Mouse (Mus musculus): ENCODE data around the gene Clmn. TPM values are rescaled to one million over a fixed set of nuclear protein-coding genes. Genes with fewer than 3 reads are reported as not detected.

The Clmn gene
- polyA plus RNA-seq, 1 experiment from 2014 or later: 2.9 TPM

DNA sequence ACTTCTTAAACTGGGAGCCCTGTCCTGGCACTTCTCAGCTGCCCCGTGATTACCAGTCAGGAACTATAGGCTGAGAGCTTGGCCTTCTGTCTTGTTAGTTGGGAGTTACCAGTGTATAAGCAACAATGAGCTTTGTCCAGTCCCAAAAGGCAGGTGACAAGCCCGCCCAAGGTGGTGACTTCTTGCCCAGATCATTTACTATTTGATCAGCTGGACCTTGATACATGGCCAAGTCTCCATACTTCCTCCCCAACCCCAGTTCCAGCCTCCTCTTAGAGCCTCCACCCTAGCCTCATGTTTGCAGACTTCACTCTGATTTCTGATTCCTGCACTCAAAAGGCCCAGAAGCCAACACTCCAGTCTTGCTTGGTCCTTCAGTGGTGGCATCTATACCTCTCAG lies 10.1 kb downstream of the Clmn start:
- H3K27me3 ChIP-seq (ENCODE audit: control insufficient read depth, insufficient read depth, low read length): no peaks in the 10 kb centered on the region
- DNase-seq (ENCODE audit: low spot score) (no peak), ATAC-seq (ENCODE audit: insufficient read depth, low FRiP score, low TSS enrichment) (no peak)
- H3K9me3 ChIP-seq (ENCODE audit: control insufficient read depth, low read length): no peaks in the 10 kb centered on the region
- H3K4me2 ChIP-seq (ENCODE audit: low read depth): no peak overlapping the region
- H3K4me1 ChIP-seq (ENCODE audit: control insufficient read depth, insufficient read depth, low read length): peaks cover 8% of the 10 kb centered on the region
- H3K36me3 ChIP-seq (ENCODE audit: control insufficient read depth, insufficient read depth, low read length): no peaks in the 10 kb centered on the region
- WGBS: 85% methylated on average over 2 of the region's 2 CpGs
- no peak overlapping the region for H3K27ac ChIP-seq (ENCODE audit: low read depth, low read length)
- no peak overlapping the region for H3K4me3 ChIP-seq (ENCODE audit: low read depth, low read length)
- no peak overlapping the region for H3K9ac ChIP-seq (ENCODE audit: low read length)

- H3K4me2 ChIP-seq (ENCODE audit: low read depth): no peak overlapping the region
- H3K4me1 ChIP-seq (ENCODE audit: control insufficient read depth, insufficient read depth, low read length): peaks cover 8% of the 10 kb centered on the region
- DNase-seq (ENCODE audit: low spot score) (no peak), ATAC-seq (ENCODE audit: insufficient read depth, low FRiP score, low TSS enrichment) (no peak)
- no peaks in the 10 kb centered on the region for H3K27me3 ChIP-seq (ENCODE audit: control insufficient read depth, insufficient read depth, low read length)
- no peaks in the 10 kb centered on the region for H3K9me3 ChIP-seq (ENCODE audit: control insufficient read depth, low read length)
- no peak overlapping the region for H3K9ac ChIP-seq (ENCODE audit: low read length)
- no peaks in the 10 kb centered on the region for H3K36me3 ChIP-seq (ENCODE audit: control insufficient read depth, insufficient read depth, low read length)
- H3K4me3 ChIP-seq (ENCODE audit: low read depth, low read length): no peak overlapping the region
- 91% methylated on average over 7 of the region's 7 CpGs for WGBS
- H3K27ac ChIP-seq (ENCODE audit: low read depth, low read length): no peak overlapping the region
Measured at GRCm38 (mm10) chr12:104853374-104853773, 11.5 kb downstream of the Clmn start.

DNA sequence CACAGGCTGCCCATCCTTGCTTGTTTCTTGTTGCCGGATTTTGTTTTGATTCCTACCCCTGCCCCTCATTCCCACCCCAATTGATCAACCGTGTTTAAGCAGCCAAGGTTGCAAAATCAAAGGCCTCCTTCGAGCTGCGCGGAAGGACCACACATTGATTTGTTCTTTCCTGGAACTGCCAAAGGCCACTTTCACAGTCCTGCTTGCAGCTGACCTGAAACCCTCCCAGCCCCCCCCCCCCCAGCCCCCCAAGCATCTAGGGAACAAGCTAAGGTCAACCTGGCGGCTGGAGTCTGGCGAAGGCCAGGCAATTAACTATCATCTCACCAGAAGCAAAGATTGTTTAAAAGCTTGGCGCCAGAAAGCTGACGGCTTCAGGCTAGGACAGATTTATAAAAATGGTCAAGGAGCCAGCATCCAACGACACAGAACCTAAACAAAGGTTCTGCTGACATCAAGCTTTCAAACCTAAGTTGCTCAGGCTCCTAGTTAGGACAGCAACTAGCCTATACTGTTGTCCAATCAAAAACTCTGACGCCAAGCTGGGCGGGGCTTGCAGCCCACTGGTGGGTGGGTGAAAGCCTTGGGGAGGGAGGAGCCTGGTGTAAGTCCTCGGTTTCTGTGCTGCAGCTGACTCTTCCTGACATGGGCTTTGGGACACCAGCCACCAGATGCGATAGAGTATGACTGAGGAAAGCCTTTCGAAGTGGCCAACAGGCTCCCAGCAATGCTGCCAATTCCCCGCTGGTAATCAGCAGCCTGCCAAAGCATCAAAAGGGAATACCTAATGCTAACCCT lies 13.0 kb downstream of the Clmn start:
- peak overlapping the region; percentile 17 for H3K4me2 ChIP-seq (ENCODE audit: low read depth)
- no peaks in the 10 kb centered on the region for H3K36me3 ChIP-seq (ENCODE audit: control insufficient read depth, insufficient read depth, low read length)
- H3K9me3 ChIP-seq (ENCODE audit: control insufficient read depth, low read length): no peaks in the 10 kb centered on the region
- no peak overlapping the region for H3K4me3 ChIP-seq (ENCODE audit: low read depth, low read length)
- no peak overlapping the region for H3K27ac ChIP-seq (ENCODE audit: low read depth, low read length)
- ATAC-seq (ENCODE audit: insufficient read depth, low FRiP score, low TSS enrichment): peak; percentile 80; the same call in 1 of the 2 replicates
- DNase-seq (ENCODE audit: low spot score): peak; percentile 69
- 32% methylated on average over 16 of the region's 16 CpGs for WGBS
- 0 out of 2 replicates have a peak, but pooled peaks cover 6% of the 10 kb centered on the region for H3K4me1 ChIP-seq (ENCODE audit: control insufficient read depth, insufficient read depth, low read length)
- no peak overlapping the region for H3K9ac ChIP-seq (ENCODE audit: low read length)
- no peaks in the 10 kb centered on the region for H3K27me3 ChIP-seq (ENCODE audit: control insufficient read depth, insufficient read depth, low read length)

DNA sequence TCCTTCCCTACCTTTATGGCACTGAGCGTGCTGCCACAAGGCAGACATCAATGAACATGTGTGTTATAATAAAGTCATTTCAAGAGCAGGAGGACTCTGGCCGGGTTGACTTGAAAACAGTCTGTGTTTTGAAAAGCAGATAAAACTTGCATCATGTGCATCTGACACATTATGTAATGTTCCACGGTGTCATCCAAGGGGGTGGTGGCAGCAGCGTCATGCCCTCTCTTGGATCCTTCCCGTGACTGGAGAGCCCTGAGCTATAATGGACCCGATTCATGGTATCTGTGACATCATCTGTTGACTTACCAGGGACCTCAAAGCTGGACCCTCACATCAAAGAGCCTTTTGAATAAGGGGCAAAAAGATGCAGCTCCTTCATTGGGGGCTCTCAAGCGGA lies 14.8 kb downstream of the Clmn start:
- no peak overlapping the region for H3K4me2 ChIP-seq (ENCODE audit: low read depth)
- ATAC-seq (ENCODE audit: insufficient read depth, low FRiP score, low TSS enrichment) (no peak), DNase-seq (ENCODE audit: low spot score) (no peak)
- WGBS: 88% methylated on average over 7 of the region's 7 CpGs
- H3K4me1 ChIP-seq (ENCODE audit: control insufficient read depth, insufficient read depth, low read length): peaks cover 13% of the 10 kb centered on the region
- H3K36me3 ChIP-seq (ENCODE audit: control insufficient read depth, insufficient read depth, low read length): no peaks in the 10 kb centered on the region
- no peaks in the 10 kb centered on the region for H3K9me3 ChIP-seq (ENCODE audit: control insufficient read depth, low read length)
- H3K27ac ChIP-seq (ENCODE audit: low read depth, low read length): no peak overlapping the region
- H3K27me3 ChIP-seq (ENCODE audit: control insufficient read depth, insufficient read depth, low read length): no peaks in the 10 kb centered on the region
- H3K9ac ChIP-seq (ENCODE audit: low read length): no peak overlapping the region
- no peak overlapping the region for H3K4me3 ChIP-seq (ENCODE audit: low read depth, low read length)

GRCm38 (mm10) chr12:104848667-104849066 lies 16.2 kb downstream of the Clmn start:
- DNase-seq (ENCODE audit: low spot score): no peak
- no peaks in the 10 kb centered on the region for H3K27me3 ChIP-seq (ENCODE audit: control insufficient read depth, insufficient read depth, low read length)
- no peak overlapping the region for H3K9ac ChIP-seq (ENCODE audit: low read length)
- WGBS: 87% methylated on average over 9 of the region's 9 CpGs
- no peak overlapping the region for H3K4me2 ChIP-seq (ENCODE audit: low read depth)
- H3K9me3 ChIP-seq (ENCODE audit: control insufficient read depth, low read length): no peaks in the 10 kb centered on the region
- H3K4me3 ChIP-seq (ENCODE audit: low read depth, low read length): no peak overlapping the region
- H3K27ac ChIP-seq (ENCODE audit: low read depth, low read length): no peak overlapping the region
- no peaks in the 10 kb centered on the region for H3K36me3 ChIP-seq (ENCODE audit: control insufficient read depth, insufficient read depth, low read length)
- H3K4me1 ChIP-seq (ENCODE audit: control insufficient read depth, insufficient read depth, low read length): peaks cover 15% of the 10 kb centered on the region
- no peak for ATAC-seq (ENCODE audit: insufficient read depth, low FRiP score, low TSS enrichment)

- Histone ChIP-seq H3K4me1 (ENCODE audit: control insufficient read depth, insufficient read depth, low read length) (peaks cover 13% of the 10 kb centered on the region), H3K4me3 (ENCODE audit: low read depth, low read length) (no peak overlapping the region), H3K36me3 (ENCODE audit: control insufficient read depth, insufficient read depth, low read length) (no peaks in the 10 kb centered on the region), H3K9ac (ENCODE audit: low read length) (no peak overlapping the region), H3K4me2 (ENCODE audit: low read depth) (no peak overlapping the region), H3K27me3 (ENCODE audit: control insufficient read depth, insufficient read depth, low read length) (no peaks in the 10 kb centered on the region), H3K27ac (ENCODE audit: low read depth, low read length) (no peak overlapping the region), H3K9me3 (ENCODE audit: control insufficient read depth, low read length) (no peaks in the 10 kb centered on the region)
- WGBS: 90% methylated on average over 4 of the region's 4 CpGs
- ATAC-seq (ENCODE audit: insufficient read depth, low FRiP score, low TSS enrichment): no peak
- DNase-seq (ENCODE audit: low spot score): no peak
Measured at GRCm38 (mm10) chr12:104847227-104847626, 17.6 kb downstream of the Clmn start.

DNA sequence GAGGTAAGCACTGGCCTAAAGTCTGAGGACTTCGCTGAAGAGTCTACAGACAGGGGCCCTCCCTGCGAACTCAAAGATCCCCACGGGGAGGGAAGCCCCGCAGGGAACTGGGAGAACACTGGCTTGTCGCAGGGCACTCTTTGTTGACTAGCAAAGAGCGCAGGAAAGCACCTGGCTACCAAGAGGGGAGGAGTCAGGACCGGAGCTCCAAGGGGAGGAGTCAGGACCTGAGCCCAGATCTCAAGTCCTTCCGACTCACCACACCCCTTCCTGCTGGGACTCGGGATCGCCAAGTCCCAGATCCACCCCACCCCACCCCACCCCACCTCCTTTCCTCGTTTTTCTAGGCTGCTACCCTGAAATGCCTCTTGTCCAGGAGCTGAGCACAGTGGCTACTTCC lies 19.2 kb downstream of the Clmn start:
- Histone ChIP-seq H3K4me2 (ENCODE audit: low read depth) (peak overlapping the region; percentile 26), H3K27ac (ENCODE audit: low read depth, low read length) (no peak overlapping the region), H3K9me3 (ENCODE audit: control insufficient read depth, low read length) (no peaks in the 10 kb centered on the region), H3K27me3 (ENCODE audit: control insufficient read depth, insufficient read depth, low read length) (no peaks in the 10 kb centered on the region), H3K36me3 (ENCODE audit: control insufficient read depth, insufficient read depth, low read length) (no peaks in the 10 kb centered on the region), H3K4me1 (ENCODE audit: control insufficient read depth, insufficient read depth, low read length) (peaks cover 9% of the 10 kb centered on the region), H3K9ac (ENCODE audit: low read length) (no peak overlapping the region; the same call in 1 of the 2 replicates), H3K4me3 (ENCODE audit: low read depth, low read length) (no peak overlapping the region)
- no peak for ATAC-seq (ENCODE audit: insufficient read depth, low FRiP score, low TSS enrichment)
- 2% methylated on average over 11 of the region's 11 CpGs for WGBS
- DNase-seq (ENCODE audit: low spot score): no peak

DNA sequence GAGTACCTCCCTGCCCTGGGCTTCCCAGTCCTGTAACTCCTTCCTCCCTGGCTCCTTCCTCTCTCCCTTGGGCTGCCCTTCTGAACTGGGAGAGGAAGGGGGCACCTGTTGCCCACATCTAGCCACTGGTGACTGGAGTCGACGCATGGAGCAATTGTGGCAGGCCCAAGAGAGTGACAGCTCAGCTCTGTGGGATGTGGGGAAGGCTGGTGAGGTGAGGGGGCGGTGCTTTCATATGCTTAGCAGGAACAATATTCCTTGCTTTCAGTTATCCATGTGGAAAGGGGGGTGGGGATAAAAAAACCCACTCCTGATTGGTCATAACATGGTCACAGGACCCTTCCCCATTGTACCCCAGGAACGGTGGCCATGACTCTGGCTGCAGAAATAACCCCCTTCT lies 19.9 kb downstream of the Clmn start:
- no peak for ATAC-seq (ENCODE audit: insufficient read depth, low FRiP score, low TSS enrichment)
- Histone ChIP-seq H3K9ac (ENCODE audit: low read length) (no peak overlapping the region), H3K27ac (ENCODE audit: low read depth, low read length) (no peak overlapping the region), H3K4me3 (ENCODE audit: low read depth, low read length) (no peak overlapping the region), H3K27me3 (ENCODE audit: control insufficient read depth, insufficient read depth, low read length) (no peaks in the 10 kb centered on the region), H3K36me3 (ENCODE audit: control insufficient read depth, insufficient read depth, low read length) (no peaks in the 10 kb centered on the region), H3K4me2 (ENCODE audit: low read depth) (no peak overlapping the region), H3K9me3 (ENCODE audit: control insufficient read depth, low read length) (no peaks in the 10 kb centered on the region), H3K4me1 (ENCODE audit: control insufficient read depth, insufficient read depth, low read length) (peaks cover 9% of the 10 kb centered on the region)
- DNase-seq (ENCODE audit: low spot score): no peak
- 58% methylated on average over 4 of the region's 4 CpGs for WGBS

DNA sequence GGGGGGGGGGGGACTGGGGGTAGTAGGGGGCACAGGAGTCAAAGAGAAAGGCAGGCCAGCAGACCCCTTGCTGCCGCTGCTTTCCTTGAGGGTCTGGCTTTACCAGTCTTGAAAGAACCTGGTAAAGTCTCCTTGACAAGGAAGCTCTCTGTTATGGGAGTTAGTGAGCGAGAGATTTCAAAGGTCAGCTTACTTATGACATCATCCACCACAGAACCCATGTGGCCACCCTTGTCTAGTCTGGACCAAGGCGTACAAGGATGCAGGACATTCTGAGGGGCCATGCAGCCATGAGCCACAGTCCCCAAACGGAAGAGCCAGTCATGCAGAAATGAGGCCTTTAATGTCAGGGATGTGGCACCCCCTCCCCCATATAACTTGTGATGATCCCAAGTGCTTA lies 20.6 kb downstream of the Clmn start:
- Histone ChIP-seq H3K4me2 (ENCODE audit: low read depth) (no peak overlapping the region), H3K36me3 (ENCODE audit: control insufficient read depth, insufficient read depth, low read length) (no peaks in the 10 kb centered on the region), H3K9me3 (ENCODE audit: control insufficient read depth, low read length) (no peaks in the 10 kb centered on the region), H3K4me1 (ENCODE audit: control insufficient read depth, insufficient read depth, low read length) (peaks cover 9% of the 10 kb centered on the region), H3K27me3 (ENCODE audit: control insufficient read depth, insufficient read depth, low read length) (no peaks in the 10 kb centered on the region), H3K27ac (ENCODE audit: low read depth, low read length) (no peak overlapping the region), H3K9ac (ENCODE audit: low read length) (no peak overlapping the region), H3K4me3 (ENCODE audit: low read depth, low read length) (no peak overlapping the region)
- DNase-seq (ENCODE audit: low spot score) (no peak), ATAC-seq (ENCODE audit: insufficient read depth, low FRiP score, low TSS enrichment) (no peak)
- WGBS: 77% methylated on average over 4 of the region's 4 CpGs
